Mouse (Mus musculus) kidney, adult 2 months (tissue): ENCODE measurements around the gene Crat. TPM values are rescaled to one million over a fixed set of nuclear protein-coding genes. Genes with fewer than 3 reads are reported as not detected.

Source experiments
- DNase-seq: peaks from one replicate; pipeline ENCODE4 v3.0.0; 2021
- H3K27ac ChIP-seq: fragments of 200-500 bp; 2 replicates; pipeline ENCODE4 v1.5.1; 2012; ENCODE audit warnings: low read depth, low read length, control low read depth, inconsistent platforms; ENCODE audit not compliant: insufficient read depth
- H3K27me3 ChIP-seq: fragments of 200-500 bp; replicated peaks from 2 replicates; pipeline ENCODE4 v1.6.1; 2012; ENCODE audit warnings: mild to moderate bottlenecking, moderate library complexity, low read length, inconsistent platforms; ENCODE audit not compliant: control insufficient read depth, insufficient read depth
- H3K36me3 ChIP-seq: fragments of 200-500 bp; 2 replicates; pipeline ENCODE4 v1.6.1; 2012; ENCODE audit warnings: mild to moderate bottlenecking, moderate library complexity, low read length, inconsistent platforms; ENCODE audit not compliant: control insufficient read depth, insufficient read depth
- H3K4me1 ChIP-seq: fragments of 200-500 bp; 2 replicates; pipeline ENCODE4 v1.6.1; 2011; ENCODE audit warnings: low read length; ENCODE audit not compliant: control insufficient read depth, insufficient read depth
- H3K4me3 ChIP-seq: fragments of 200-500 bp; 2 replicates; pipeline ENCODE4 v1.5.1; 2011; ENCODE audit warnings: mild to moderate bottlenecking, low read depth, low read length, control low read depth; ENCODE audit not compliant: insufficient read depth
- CTCF ChIP-seq: fragments of 200-500 bp; conservative IDR thresholded peaks from 2 replicates; pipeline ENCODE4 v1.5.1; 2011; ENCODE audit warnings: low read depth, mild to moderate bottlenecking, control low read depth, low read length, moderate library complexity, mixed read lengths; ENCODE audit not compliant: insufficient read depth, insufficient read length
- POLR2A ChIP-seq: fragments of 200-500 bp; IDR thresholded peaks from one replicate; pipeline ENCODE4 v1.6.1; 2011; ENCODE audit warnings: low read depth, low read length, control low read depth
- WGBS: fragments of 180-500 bp; shearing (Covaris S2); methylation state at CpG from one replicate; pipeline ENCODE4 v1.1.7; 2018; 5-methylcytosine and 5-hydroxymethylcytosine counted together
- polyA plus RNA-seq: library from polyadenylated mRNA; depleted of rRNA; stranded (reverse); fragments of >200 nt; gene quantifications from 2 replicates; pipeline ENCODE4 v1.2.3, GENCODE M21; 2012

Crat gene
- polyA plus RNA-seq, 1 experiment: 214 TPM

GRCm38 (mm10) chr2:30403870-30404269, 11.7 kb downstream of the Crat start:
- DNase-seq: no peak
- no peaks in the 10 kb centered on the region for H3K4me1 ChIP-seq
- H3K36me3 ChIP-seq: no peaks in the 10 kb centered on the region
- TF ChIP-seq POLR2A: no peak
- TF ChIP-seq CTCF: no peak
- 86% methylated on average over 1 of the region's 1 CpGs for WGBS
- no peak overlapping the region for H3K4me3 ChIP-seq
- H3K27me3 ChIP-seq: no peaks in the 10 kb centered on the region
- H3K27ac ChIP-seq: no peak overlapping the region

GRCm38 (mm10) chr2:30402843-30403242, 12.8 kb downstream of the Crat start:
- no peak for DNase-seq
- no peaks in the 10 kb centered on the region for H3K36me3 ChIP-seq
- H3K4me1 ChIP-seq: no peaks in the 10 kb centered on the region
- TF ChIP-seq POLR2A: no peak
- TF ChIP-seq CTCF: no peak
- 54% methylated on average over 2 of the region's 2 CpGs for WGBS
- no peak overlapping the region for H3K27ac ChIP-seq
- no peaks in the 10 kb centered on the region for H3K27me3 ChIP-seq
- no peak overlapping the region for H3K4me3 ChIP-seq

- H3K4me3 ChIP-seq: no peak overlapping the region
- 85% methylated on average over 9 of the region's 9 CpGs for WGBS
- no peaks in the 10 kb centered on the region; the same call in 1 of the 2 replicates for H3K36me3 ChIP-seq
- H3K27me3 ChIP-seq: no peaks in the 10 kb centered on the region
- no peak overlapping the region for H3K27ac ChIP-seq
- DNase-seq: peak; percentile 30
- no peak for TF ChIP-seq POLR2A
- TF ChIP-seq CTCF: no peak
- H3K4me1 ChIP-seq: no peaks in the 10 kb centered on the region
Measured at GRCm38 (mm10) chr2:30402351-30402826, 13.2 kb downstream of the Crat start.

GRCm38 (mm10) chr2:30401581-30401980, 14.0 kb downstream of the Crat start:
- WGBS: 58% methylated on average over 1 of the region's 1 CpGs
- TF ChIP-seq CTCF: no peak
- no peak for TF ChIP-seq POLR2A
- Histone ChIP-seq H3K4me1 (no peaks in the 10 kb centered on the region), H3K4me3 (no peak overlapping the region), H3K27ac (no peak overlapping the region), H3K27me3 (no peaks in the 10 kb centered on the region), H3K36me3 (no peaks in the 10 kb centered on the region; the same call in none of the 2 replicates)
- DNase-seq: no peak

GRCm38 (mm10) chr2:30399191-30400171, 16.1 kb downstream of the Crat start:
- DNase-seq: peak; percentile 50
- no peaks in the 10 kb centered on the region for H3K27me3 ChIP-seq
- no peaks in the 10 kb centered on the region for H3K4me1 ChIP-seq
- no peak overlapping the region for H3K27ac ChIP-seq
- H3K4me3 ChIP-seq: no peak overlapping the region
- TF ChIP-seq POLR2A (no peak), CTCF (no peak)
- 60% methylated on average over 20 of the region's 20 CpGs for WGBS
- H3K36me3 ChIP-seq: no peaks in the 10 kb centered on the region; the same call in none of the 2 replicates

- no peaks in the 10 kb centered on the region for H3K27me3 ChIP-seq
- H3K4me3 ChIP-seq: no peak overlapping the region
- no peak overlapping the region for H3K27ac ChIP-seq
- WGBS: 91% methylated on average over 10 of the region's 10 CpGs
- no peak for DNase-seq
- TF ChIP-seq POLR2A (no peak), CTCF (no peak)
- no peaks in the 10 kb centered on the region; the same call in none of the 2 replicates for H3K36me3 ChIP-seq
- H3K4me1 ChIP-seq: no peaks in the 10 kb centered on the region; the same call in 1 of the 2 replicates
Measured at GRCm38 (mm10) chr2:30397986-30398512, 17.6 kb downstream of the Crat start.

- no peaks in the 10 kb centered on the region; the same call in none of the 2 replicates for H3K36me3 ChIP-seq
- no peaks in the 10 kb centered on the region for H3K27me3 ChIP-seq
- H3K4me3 ChIP-seq: no peak overlapping the region
- no peak overlapping the region for H3K27ac ChIP-seq
- TF ChIP-seq CTCF: no peak
- no peak for TF ChIP-seq POLR2A
- no peaks in the 10 kb centered on the region; the same call in 1 of the 2 replicates for H3K4me1 ChIP-seq
- no peak for DNase-seq
- 91% methylated on average over 7 of the region's 7 CpGs for WGBS
Measured at GRCm38 (mm10) chr2:30396246-30396645, 19.4 kb downstream of the Crat start.
